ENCODE assay signal across 10 mouse cellular contexts in genomic region chr1:193599163-193599562, GRCm38 (mm10).
A peak's percentile ranks its signal among the peaks of the same experiment; 100 is the strongest.
DNase-seq lines count a peak whose midpoint lies in the region; ATAC-seq and TF ChIP-seq lines count a peak whose summit lies in the region.
"Had no signal": no experiment of that assay in that cellular context is flagged by ENCODE, and none has a peak within 500 bp of the region (broad histone marks: within the 10 kb centered on the region; RNA-seq: fewer than 3 reads in every experiment).

No protein-coding gene starts in this region.

- ATAC-seq in erythroblast, adult 5-6 weeks (replicated peaks; ENCODE audit: low FRiP score, poor library complexity, severe bottlenecking) = peak; percentile 89
- ATAC-seq in hindbrain, embryonic 14.5 days (ENCODE audit: low FRiP score) = no peak

- H3K4me2 ChIP-seq in hindbrain, embryonic 14.5 days (replicated peaks) = no peak overlapping the region
- H3K4me2 ChIP-seq: embryonic facial prominence, embryonic 15.5 days; lung, embryonic 15.5 days had no signal

- H3K4me1 ChIP-seq in spleen, adult 2 months (ENCODE audit: control insufficient read depth, insufficient read depth, insufficient read length) = no peaks in the 10 kb centered on the region
- no peaks in the 10 kb centered on the region for H3K4me1 ChIP-seq in hindbrain, embryonic 14.5 days (replicated peaks; ENCODE audit: control insufficient read depth, insufficient read depth, low read length)
- H3K4me1 ChIP-seq: embryonic facial prominence, embryonic 15.5 days; lung, embryonic 15.5 days had no signal

- H3K9me3 ChIP-seq in hindbrain, embryonic 14.5 days (ENCODE audit: control insufficient read depth, low read length) = no peaks in the 10 kb centered on the region
- H3K9me3 ChIP-seq: embryonic facial prominence, embryonic 15.5 days; lung, embryonic 15.5 days had no signal

- WGBS in spleen, adult 2 months = 55% methylated on average over 1 of the region's 1 CpGs
- 33% methylated on average over 1 of the region's 1 CpGs for WGBS in hindbrain, embryonic 14.5 days

- H3K9ac ChIP-seq in hindbrain, embryonic 14.5 days = no peak overlapping the region
- H3K9ac ChIP-seq: embryonic facial prominence, embryonic 15.5 days; lung, embryonic 15.5 days had no signal

- no peaks in the 10 kb centered on the region for H3K27me3 ChIP-seq in spleen, adult 2 months (ENCODE audit: control insufficient read depth, insufficient read depth, low read length)
- no peaks in the 10 kb centered on the region for H3K27me3 ChIP-seq in hindbrain, embryonic 14.5 days (ENCODE audit: control insufficient read depth, insufficient read depth, low read length)
- H3K27me3 ChIP-seq: embryonic facial prominence, embryonic 15.5 days; lung, embryonic 15.5 days had no signal

- H3K27ac ChIP-seq in spleen, adult 2 months (ENCODE audit: insufficient read depth, low read length) = no peak overlapping the region
- no peak overlapping the region for H3K27ac ChIP-seq in hindbrain, embryonic 14.5 days
- H3K27ac ChIP-seq: embryonic facial prominence, embryonic 15.5 days; lung, embryonic 15.5 days had no signal

- peak; percentile 47 for DNase-seq in embryo, embryonic 10 days (ENCODE audit: low spot score)
- no peak for DNase-seq in embryo, embryonic 9.5 days (ENCODE audit: extremely low spot score)
- no peak for DNase-seq in spleen, adult 2 months (ENCODE audit: low read depth in 1 of 2, low spot score in 2 of 2)
- DNase-seq in spleen, postnatal 36 days (ENCODE audit: low spot score in 2 of 2) = no peak
- peak; percentile 31 for DNase-seq in thymus, postnatal 25 days
- no peak for DNase-seq in hindbrain, embryonic 14.5 days (ENCODE audit: low spot score)
- no peak for DNase-seq in adrenal gland, postnatal 25 days

- TF ChIP-seq CTCF in spleen, adult 2 months (IDR thresholded peaks at IDR 0.05; ENCODE audit: extremely low read depth, insufficient read depth, insufficient read length, insufficient replicate concordance) = peak; percentile 37; the same call in 1 of the 2 replicates

- no peak overlapping the region for H3K4me3 ChIP-seq in spleen, adult 2 months (ENCODE audit: extremely low read depth, insufficient read depth, insufficient read length)
- no peak overlapping the region for H3K4me3 ChIP-seq in hindbrain, embryonic 14.5 days (replicated peaks; ENCODE audit: low read length)
- H3K4me3 ChIP-seq: embryonic facial prominence, embryonic 15.5 days; lung, embryonic 15.5 days had no signal

- TF ChIP-seq POLR2A in spleen, adult 2 months (IDR thresholded peaks at IDR 0.05; ENCODE audit: low read depth, low read length) = no peak

- H3K36me3 ChIP-seq in spleen, adult 2 months (ENCODE audit: control insufficient read depth, insufficient read depth, low read length) = no peaks in the 10 kb centered on the region
- H3K36me3 ChIP-seq in hindbrain, embryonic 14.5 days (replicated peaks; ENCODE audit: control insufficient read depth, insufficient read depth) = no peaks in the 10 kb centered on the region
- H3K36me3 ChIP-seq: embryonic facial prominence, embryonic 15.5 days; lung, embryonic 15.5 days had no signal

Comparison
In these comparisons a context has a peak if more than half of its experiments do, and no peak if none do; other contexts are left out.
1. DNase-seq: peak in embryo, embryonic 10 days (single experiment) and thymus, postnatal 25 days (single experiment); none in embryo, embryonic 9.5 days (single experiment), spleen, adult 2 months (0 of 2), spleen, postnatal 36 days (0 of 2), hindbrain, embryonic 14.5 days (single experiment) and adrenal gland, postnatal 25 days (single experiment).